Mouse (Mus musculus) forebrain, embryonic 14.5 days (tissue): ENCODE measurements around the gene Gm28434. TPM values are rescaled to one million over a fixed set of nuclear protein-coding genes. Genes with fewer than 3 reads are reported as not detected.

Experiments used
- ATAC-seq: fragments of 200-750 bp; cut with Nextera tagmentation; 2 replicates; pipeline ENCODE4 v1.8.0; 2017; ENCODE audit warnings: mild to moderate bottlenecking, moderate library complexity
- DNase-seq: peaks from one replicate; pipeline ENCODE4 v3.0.0-alpha.2; 2015; ENCODE audit warnings: low spot score
- H3K27ac ChIP-seq: fragments of 300-500 bp; sonication (generic); 2 replicates; pipeline ENCODE4 v1.5.1; 2014; ENCODE audit warnings: low read depth, mild to moderate bottlenecking, control low read depth, low read length, moderate library complexity
- H3K27me3 ChIP-seq: fragments of 300-500 bp; sonication (generic); replicated peaks from 2 replicates; pipeline ENCODE4 v1.6.1; 2014; ENCODE audit warnings: low read length, control low read depth, mixed read lengths; ENCODE audit not compliant: control insufficient read depth, insufficient read depth
- H3K36me3 ChIP-seq: fragments of 300-500 bp; sonication (generic); 2 replicates; pipeline ENCODE4 v1.6.1; 2014; ENCODE audit warnings: low read length, control low read depth; ENCODE audit not compliant: control insufficient read depth, insufficient read depth
- H3K4me1 ChIP-seq: fragments of 300-500 bp; sonication (generic); 2 replicates; pipeline ENCODE4 v1.6.1; 2014; ENCODE audit warnings: antibody characterized with exemption, low read length, control low read depth; ENCODE audit not compliant: control insufficient read depth, insufficient read depth
- H3K4me2 ChIP-seq: fragments of 300-500 bp; sonication (generic); 2 replicates; pipeline ENCODE4 v1.6.1; 2014; ENCODE audit warnings: mild to moderate bottlenecking, control low read depth, low read length
- H3K4me3 ChIP-seq: fragments of 300-500 bp; sonication (generic); 2 replicates; pipeline ENCODE4 v1.5.1; 2014; ENCODE audit warnings: low read depth, low read length, control low read depth
- H3K9ac ChIP-seq: fragments of 300-500 bp; sonication (generic); 2 replicates; pipeline ENCODE4 v1.6.1; 2014; ENCODE audit warnings: mild to moderate bottlenecking, low read length, control low read depth, moderate library complexity
- H3K9me3 ChIP-seq: fragments of 300-500 bp; sonication (generic); replicated peaks from 2 replicates; pipeline ENCODE4 v1.6.1; 2016; ENCODE audit warnings: low read length, control low read depth, mixed read lengths; ENCODE audit not compliant: control insufficient read depth
- polyA plus RNA-seq: library from polyadenylated mRNA; unstranded; fragments of >200 nt; fragmentation: Nextera tagmentation; extraction: Ambion mirVana; gene quantifications from 2 replicates; pipeline ENCODE4 v1.2.1, GENCODE M21; 2014

Gene Gm28434
- polyA plus RNA-seq, 1 experiment from 2014 or later = not detected

DNA sequence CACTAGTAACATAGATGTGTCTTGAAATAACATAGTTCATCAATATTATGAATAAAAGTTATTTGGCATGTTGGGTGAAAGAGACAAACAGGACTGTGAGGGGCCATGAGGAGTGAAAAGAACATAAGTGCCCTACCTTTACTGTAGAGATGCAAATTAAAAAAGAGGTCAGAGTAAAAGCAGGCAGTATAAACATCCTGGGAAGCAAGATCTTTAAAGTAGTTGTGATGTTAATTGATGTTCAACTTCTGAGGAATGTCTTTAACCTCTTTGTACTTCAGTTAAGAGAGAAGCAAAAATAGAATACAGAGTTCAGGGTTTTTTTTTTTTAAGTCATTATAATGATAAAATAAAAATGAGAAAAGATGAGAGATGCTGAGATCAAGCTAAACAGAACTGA, 35.9 kb downstream of the Gm28434 start:
- Histone ChIP-seq H3K9me3 (no peaks in the 10 kb centered on the region), H3K4me2 (no peak overlapping the region), H3K27me3 (no peaks in the 10 kb centered on the region), H3K4me3 (no peak overlapping the region), H3K9ac (no peak overlapping the region), H3K4me1 (no peaks in the 10 kb centered on the region), H3K36me3 (no peaks in the 10 kb centered on the region), H3K27ac (no peak overlapping the region)
- ATAC-seq = no peak
- no peak for DNase-seq

Other genes with a start within 250 kb of the Gm28434 start
- not detected in 2 replicates for gene Csn1s2a, start 194.9 kb upstream of the Gm28434 start, polyA plus RNA-seq
- not detected in 2 replicates for gene Csn1s2b, start 161.4 kb upstream of the Gm28434 start, polyA plus RNA-seq
- gene Prr27, start 143.8 kb upstream of the Gm28434 start, polyA plus RNA-seq = not detected in 2 replicates
- not detected in 2 replicates for gene Odam, start 84.5 kb upstream of the Gm28434 start, polyA plus RNA-seq
- gene Csn3, start 43.9 kb upstream of the Gm28434 start, polyA plus RNA-seq = not detected in 2 replicates
- not detected in 2 replicates for gene 2310003L06Rik, start 58 bp upstream of the Gm28434 start, polyA plus RNA-seq
- not detected in 2 replicates for gene Cabs1, start 9.9 kb downstream of the Gm28434 start, polyA plus RNA-seq
- gene Smr3a, start 33.0 kb downstream of the Gm28434 start, polyA plus RNA-seq = 0.49 TPM in 1 of 2 replicates, not detected in the other
- gene Smr2, start 117.0 kb downstream of the Gm28434 start, polyA plus RNA-seq = not detected in 2 replicates
- gene Gm11116, start 142.0 kb downstream of the Gm28434 start, polyA plus RNA-seq = not detected in 2 replicates
- not detected in 2 replicates for gene Gm11115, start 184.6 kb downstream of the Gm28434 start, polyA plus RNA-seq